In genomic region chr12:54859531-54859930, GRCm38 (mm10) we compare ENCODE assay signal across 7 mouse cellular contexts. TPM values are rescaled to one million over a fixed set of nuclear protein-coding genes. Genes with fewer than 3 reads are reported as not detected.
DNase-seq lines count a peak whose midpoint lies in the region; TF ChIP-seq lines count a peak whose summit lies in the region.

No protein-coding gene starts in this region.

- peak overlapping the region; percentile 97 for H3K4me2 ChIP-seq in myocyte (ENCODE audit: low read depth)

- H3K36me3 ChIP-seq in myocyte (ENCODE audit: control insufficient read depth, insufficient read depth): peaks cover 37% of the 10 kb centered on the region

- DNase-seq in layer of hippocampus, adult 11-12 months (ENCODE audit: low spot score): peak; percentile 37
- no peak for DNase-seq in layer of hippocampus, postnatal 10 days (ENCODE audit: low spot score in 2 of 2)
- DNase-seq in brain, embryonic 14.5 days (ENCODE audit: low read depth): peak; percentile 55
- DNase-seq in cerebellum, postnatal 10 days: peak; percentile 42 to 61
- DNase-seq in adrenal gland, adult 2 months: no peak
- no peak for DNase-seq in urinary bladder, adult 2 months (ENCODE audit: low spot score)

- no peak for TF ChIP-seq POLR2A in brain, embryonic 14.5 days (IDR thresholded peaks at IDR 0.05; ENCODE audit: borderline replicate concordance, extremely low read depth, insufficient read depth, insufficient read length, poor library complexity, severe bottlenecking)
- no peak for TF ChIP-seq POLR2A in myocyte (IDR thresholded peaks at IDR 0.05; ENCODE audit: insufficient read length, low read depth)

- no peak overlapping the region for H3ac ChIP-seq in myocyte (ENCODE audit: control insufficient read depth, insufficient read length)

- peaks cover 38% of the 10 kb centered on the region for H3K79me2 ChIP-seq in myocyte (ENCODE audit: control insufficient read depth, insufficient read depth)

- no peak for TF ChIP-seq CTCF in brain, embryonic 14.5 days (IDR thresholded peaks at IDR 0.05; ENCODE audit: borderline replicate concordance, extremely low read depth, insufficient read depth, insufficient read length)

- H3K27me3 ChIP-seq in myocyte (ENCODE audit: control insufficient read depth, insufficient read depth, insufficient read length): no peaks in the 10 kb centered on the region

- peak overlapping the region; percentile 49 for H3K4me3 ChIP-seq in myocyte

TF ChIP-seq in myocyte, 11 proteins besides CTCF, POLR2A, EP300 and RAD21:
- TF ChIP-seq USF1 (IDR thresholded peaks at IDR 0.05; ENCODE audit: low read depth) (no peak), MYOD1 (IDR thresholded peaks at IDR 0.05; ENCODE audit: control insufficient read depth in 1 of 3, insufficient read length in 2 of 3, low read depth in 2 of 3) (peak; percentile 10 to 45 (median 26)), MYOG (IDR thresholded peaks at IDR 0.05; ENCODE audit: control insufficient read depth in 1 of 3, insufficient read depth in 1 of 3, insufficient read length in 2 of 3, low read depth in 2 of 3) (peak in 2 of 3 experiments; percentile 10 to 43), POLR2AphosphoS2 (IDR thresholded peaks at IDR 0.05; ENCODE audit: insufficient read length, low read depth) (peak; percentile 37), MAX (IDR thresholded peaks at IDR 0.05; ENCODE audit: low read depth) (peak; percentile 51)

RNA-seq across cellular contexts. Expression of gene Cfl2, which starts 3.1 kb away (rescaled TPM):
- 100 to 1,000 TPM; 174 to 184 TPM for total RNA-seq in layer of hippocampus, postnatal 10 days (2021)
- polyA plus RNA-seq in brain, embryonic 14.5 days (2012; rRNA removed): 74.3 and 101 TPM in 2 replicates
- 120 TPM for polyA plus RNA-seq in myocyte (2012; fragmentation: generic; extraction: Trizol)
- total RNA-seq in adrenal gland, adult 2 months (2021): 100 to 1,000 TPM; 110 to 136 TPM
- 1.8 and 3.6 TPM in 2 replicates for polyA plus RNA-seq in adrenal gland, adult 2 months (2012; rRNA removed)
- polyA plus RNA-seq in urinary bladder, adult 2 months (2012; rRNA removed): 107 and 161 TPM in 2 replicates

Comparison
In these comparisons a context has a peak if more than half of its experiments do, and no peak if none do; other contexts are left out.
1. DNase-seq: peak in layer of hippocampus, adult 11-12 months (single experiment), brain, embryonic 14.5 days (single experiment) and cerebellum, postnatal 10 days (2 of 2); none in layer of hippocampus, postnatal 10 days (0 of 2), adrenal gland, adult 2 months (single experiment) and urinary bladder, adult 2 months (single experiment).
2. RNA of gene Cfl2, which starts 3.1 kb away (polyA plus RNA-seq): 120 TPM in myocyte (single experiment), 107 to 161 TPM in urinary bladder, adult 2 months and 74.3 to 101 TPM in brain, embryonic 14.5 days; 1.8 to 3.6 TPM in adrenal gland, adult 2 months; every median in the first group is over 10 times any median in the second.